Mouse (Mus musculus) liver, adult (tissue): ENCODE measurements at regions not wholly inside any gene's neighbourhood (a gene's known extent, or its start where the extent isn't known, plus 50 kb on each side); places are given as distances from the start of the nearest gene placed in this dataset.

ENCODE experiments used
- GATA4 ChIP-seq: IDR thresholded peaks from 2 replicates; pipeline ENCODE4 v1.6.1; 2014; ENCODE audit warnings: mild to moderate bottlenecking, low read length; ENCODE audit not compliant: insufficient replicate concordance

DNA sequence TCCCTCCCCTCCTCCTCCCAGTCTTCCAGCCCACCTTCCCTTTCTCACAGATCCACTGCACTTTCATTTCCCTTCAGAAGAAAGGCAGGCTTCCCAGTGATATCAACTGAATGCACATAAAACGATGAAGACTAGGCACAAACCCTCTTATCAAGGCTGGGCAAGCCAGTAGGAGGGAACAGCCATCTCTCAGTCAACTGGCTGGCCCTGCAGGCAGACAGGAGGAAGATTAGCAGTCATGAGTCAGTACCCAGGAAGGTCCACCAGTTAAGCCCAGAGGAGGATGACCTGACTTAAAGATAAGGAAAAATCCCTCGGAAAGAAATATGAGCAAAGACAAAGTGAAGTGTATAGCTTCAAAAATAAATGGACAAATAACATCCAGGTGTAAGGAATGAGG, 337.4 kb upstream of the Ube2e3 start:
- no peak for TF ChIP-seq GATA4

DNA sequence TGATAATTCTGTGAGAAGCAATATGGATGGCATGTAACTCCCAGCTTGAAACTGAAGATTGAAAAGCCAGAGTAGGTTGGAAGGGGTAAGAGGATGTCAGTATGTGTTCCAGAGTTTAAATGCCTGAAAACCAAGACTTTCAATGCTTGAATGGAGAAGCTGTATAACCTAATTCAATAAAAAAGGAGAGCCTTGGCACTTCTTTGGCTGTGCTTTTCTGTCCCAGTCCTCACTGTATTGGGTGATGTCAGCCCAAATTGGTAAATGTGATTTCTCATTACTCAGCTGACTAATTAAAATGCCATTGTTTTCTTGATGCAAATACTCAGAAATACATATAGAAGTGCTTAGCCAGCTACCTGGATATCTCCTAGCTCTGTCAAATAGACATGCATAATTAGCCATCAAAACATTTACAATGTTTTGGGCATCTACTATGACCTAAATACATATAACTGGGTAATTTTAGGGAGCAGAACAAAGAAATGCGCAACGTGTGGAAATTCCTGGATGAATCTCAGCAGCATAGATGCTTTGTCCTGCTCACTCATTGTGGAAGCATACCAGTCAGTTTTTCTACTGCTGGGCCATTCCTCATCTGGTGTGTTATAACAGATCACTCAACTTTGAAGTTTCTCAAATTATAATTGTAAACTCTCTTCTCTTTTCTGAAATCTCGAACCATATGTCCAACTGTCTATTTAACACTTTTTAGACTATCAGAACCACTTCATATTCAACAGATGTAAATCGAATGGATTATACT, 347.5 kb upstream of the Ube2e3 start:
- TF ChIP-seq GATA4, result no peak

DNA sequence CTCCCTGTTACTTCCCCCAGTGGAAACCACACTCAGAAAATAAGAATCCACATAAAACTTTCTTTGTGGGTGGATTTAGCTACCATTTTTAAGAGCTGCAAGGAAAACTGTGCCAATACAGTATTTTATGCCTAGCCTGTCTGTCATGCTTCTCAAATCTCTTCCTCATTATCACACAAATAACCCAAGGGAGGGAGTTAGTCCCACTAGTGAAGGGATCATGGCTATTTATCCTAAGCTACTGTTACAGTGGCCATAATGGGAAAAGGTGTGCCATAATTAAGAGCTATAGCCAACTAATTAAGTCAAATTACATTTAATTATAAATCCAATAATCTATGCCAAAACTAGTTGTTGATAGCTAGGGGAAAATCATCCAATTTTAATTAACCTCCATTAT, 374.8 kb upstream of the Ube2e3 start:
- TF ChIP-seq GATA4, result no peak

DNA sequence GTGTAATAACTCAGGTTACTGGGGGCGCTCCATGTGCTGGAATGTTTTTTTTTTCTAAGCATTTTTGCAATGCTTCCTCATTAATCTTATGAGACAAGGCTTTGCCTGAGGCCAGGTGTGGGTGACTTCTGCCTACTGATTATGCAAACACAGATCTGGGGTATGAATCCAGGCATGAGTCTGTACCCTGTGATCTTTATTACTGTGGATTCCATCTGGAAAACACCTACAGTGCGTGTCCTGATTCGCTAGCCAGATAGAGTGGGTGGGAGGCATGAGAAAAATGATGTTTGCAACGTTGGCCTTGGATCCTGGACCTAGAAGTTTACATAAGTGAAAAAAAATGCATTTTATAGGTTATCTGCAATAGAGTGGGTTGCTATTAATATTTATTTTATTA, 387.9 kb upstream of the Ube2e3 start:
- TF ChIP-seq GATA4, result no peak

DNA sequence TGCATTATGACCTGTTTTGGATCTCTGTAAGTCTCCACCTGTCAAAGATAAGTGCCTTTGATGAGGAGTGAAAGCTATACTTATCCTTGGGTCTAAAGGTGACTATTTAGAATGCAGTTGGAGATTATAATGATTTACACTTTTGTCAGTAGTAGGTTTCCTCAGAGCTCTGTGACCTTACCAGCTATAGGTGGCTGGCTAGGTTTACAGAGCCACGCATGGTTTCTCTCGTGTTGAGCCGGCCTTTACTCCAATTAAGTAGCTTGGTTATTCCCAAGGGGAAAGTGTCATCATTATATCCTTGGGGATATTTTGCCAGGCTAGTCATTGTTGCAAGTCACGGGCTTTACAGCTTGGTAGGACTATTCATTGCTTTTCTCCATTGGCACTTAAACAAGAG, 408.5 kb upstream of the Ube2e3 start:
- TF ChIP-seq GATA4, result no peak

DNA sequence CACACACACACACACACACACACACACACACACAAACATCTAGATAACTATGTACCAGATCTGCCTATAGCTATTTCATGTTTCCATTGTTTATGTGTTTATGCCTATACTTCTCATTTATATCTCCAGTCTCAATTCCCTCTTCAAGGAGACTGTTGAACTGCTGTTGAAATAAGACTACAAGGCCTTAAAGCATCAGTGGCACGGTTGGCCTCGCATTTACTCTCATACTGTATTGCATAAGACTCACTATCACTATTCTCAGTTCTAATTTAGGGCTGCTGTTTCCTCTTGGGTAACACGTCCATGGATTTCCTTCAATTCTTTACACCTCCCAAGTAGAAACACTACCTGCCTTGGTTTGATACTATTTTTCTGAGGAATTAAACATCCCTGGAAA, 414.5 kb upstream of the Ube2e3 start:
- TF ChIP-seq GATA4, result no peak

DNA sequence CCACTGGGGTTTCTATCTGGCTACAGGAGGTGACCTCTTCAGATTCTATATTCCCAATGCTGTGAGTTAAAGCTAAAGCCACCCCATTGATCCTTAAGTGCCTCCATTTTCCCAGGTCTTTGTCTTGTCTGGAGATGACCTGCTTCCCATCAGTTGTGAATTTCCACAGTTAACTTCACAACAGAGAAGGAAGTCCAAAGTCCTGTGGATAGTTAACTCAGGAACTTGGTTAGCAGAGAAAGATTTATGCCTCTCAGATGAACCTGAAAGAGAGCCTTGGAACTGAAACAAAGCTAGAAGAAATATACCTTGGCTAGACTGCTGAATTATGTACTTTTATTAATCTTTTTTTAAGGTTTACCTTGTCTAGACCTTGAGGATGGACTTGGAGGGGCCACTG, 431.1 kb upstream of the Ube2e3 start:
- TF ChIP-seq GATA4, result no peak

DNA sequence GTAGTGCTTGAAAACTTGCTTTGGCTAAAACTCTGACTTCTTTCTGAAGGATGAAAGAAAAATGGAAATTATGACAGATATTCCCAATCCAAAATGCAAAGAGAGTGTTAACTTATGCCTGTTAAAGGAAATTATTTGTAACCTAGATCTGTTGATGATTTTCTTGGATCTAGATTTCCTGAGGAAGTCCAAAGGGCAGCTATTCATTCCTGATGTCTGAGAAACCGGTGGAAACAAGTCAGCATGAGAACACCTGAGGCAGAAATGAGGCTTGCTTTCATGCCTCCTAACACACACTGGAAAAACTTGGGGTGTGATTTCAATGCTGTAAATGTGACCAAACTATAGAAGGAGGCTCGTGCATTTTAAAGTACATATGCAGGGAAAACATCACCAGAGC, 432.9 kb upstream of the Ube2e3 start:
- no peak for TF ChIP-seq GATA4

DNA sequence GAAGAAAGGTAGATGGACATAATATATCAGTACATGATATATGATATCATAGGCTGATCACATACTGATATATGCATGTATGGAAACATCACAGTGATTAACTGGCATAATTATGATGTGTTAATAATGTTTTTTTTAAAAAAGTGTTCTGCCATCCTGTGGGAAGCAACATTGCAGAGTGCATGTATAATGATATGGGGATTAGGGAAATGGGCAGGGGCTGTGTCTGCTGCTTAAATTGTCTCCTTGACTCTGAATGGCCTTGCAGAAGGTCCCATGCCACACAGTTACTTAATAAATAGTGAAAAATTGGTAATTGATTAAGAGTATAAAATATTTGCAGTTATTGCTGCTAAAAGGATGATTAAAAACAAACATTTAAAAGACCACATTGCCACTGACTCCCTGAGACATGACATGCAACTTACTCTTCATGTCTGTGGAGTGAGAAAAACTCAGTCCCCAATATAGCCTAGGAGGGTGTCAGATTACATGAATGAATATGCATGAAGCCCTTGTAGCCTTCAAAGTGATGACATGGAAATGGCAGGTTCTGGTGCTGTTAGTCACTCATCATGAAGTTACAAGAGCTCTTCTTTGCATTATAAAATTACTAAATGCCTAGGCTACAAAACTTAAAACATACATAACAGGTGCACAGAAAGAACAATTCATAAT, 440.1 kb upstream of the Ube2e3 start:
- no peak for TF ChIP-seq GATA4

DNA sequence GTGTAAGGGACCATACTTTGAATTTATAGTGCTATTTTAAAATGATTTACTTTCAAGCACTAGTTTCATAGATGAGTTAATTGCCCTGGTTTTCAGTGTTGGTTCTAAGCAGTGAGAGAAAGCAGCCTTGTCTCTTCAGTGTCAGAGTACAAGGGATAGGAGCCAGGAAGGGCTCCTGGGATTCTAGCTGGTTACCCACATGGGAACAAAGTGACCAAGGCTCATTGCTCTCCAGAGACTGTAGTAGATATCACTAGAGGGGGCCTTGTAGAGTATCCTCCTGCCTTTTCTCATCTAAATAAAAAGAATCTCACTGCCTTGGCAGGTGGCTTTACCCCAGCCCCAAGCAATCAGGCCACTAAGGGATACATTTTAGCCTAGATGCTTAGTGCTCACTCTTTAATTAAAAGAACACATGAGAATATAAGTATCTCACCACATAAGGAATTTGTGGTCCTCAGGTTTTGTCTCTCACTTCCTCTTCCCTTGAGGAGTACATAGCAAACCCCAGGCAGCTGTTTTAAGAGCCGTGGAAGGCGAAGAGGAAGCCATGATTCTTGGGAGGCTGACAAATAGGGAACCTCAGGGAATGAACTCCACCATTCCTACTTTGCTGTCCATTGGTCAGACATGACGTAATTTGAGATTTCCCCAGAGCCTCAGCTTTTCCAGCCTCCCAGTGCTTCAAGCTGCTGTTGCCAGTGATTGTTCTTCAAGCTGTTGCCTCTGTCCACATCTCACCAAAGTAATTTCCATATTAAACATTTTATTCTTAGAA, 449.2 kb upstream of the Ube2e3 start:
- no peak for TF ChIP-seq GATA4

DNA sequence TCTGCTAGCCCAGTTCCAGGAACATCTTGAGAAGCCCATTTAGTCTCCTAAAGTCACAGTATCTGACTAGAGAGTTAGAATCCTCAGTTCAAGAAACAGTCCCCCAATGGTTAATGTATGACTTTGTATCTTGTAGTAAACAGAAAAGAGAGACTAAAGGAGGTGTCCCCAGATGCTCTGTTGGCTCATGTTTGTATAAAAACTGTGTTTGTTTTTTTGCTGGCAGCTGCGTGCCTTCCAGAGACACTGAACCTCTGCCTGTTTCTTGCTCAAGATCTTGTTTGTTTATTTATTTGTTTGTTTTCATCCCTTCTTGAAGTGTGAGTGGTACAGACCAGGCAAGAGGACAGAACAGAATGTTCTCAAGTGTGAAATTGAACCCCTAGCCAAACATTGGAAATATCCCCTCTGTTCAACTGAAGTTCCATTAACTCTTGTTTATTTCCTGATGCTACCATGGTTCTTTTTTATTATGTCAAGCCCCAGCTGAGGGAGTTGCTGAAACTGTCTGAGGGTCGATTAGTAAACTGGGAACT, 451.3 kb upstream of the Ube2e3 start:
- TF ChIP-seq GATA4, result no peak

DNA sequence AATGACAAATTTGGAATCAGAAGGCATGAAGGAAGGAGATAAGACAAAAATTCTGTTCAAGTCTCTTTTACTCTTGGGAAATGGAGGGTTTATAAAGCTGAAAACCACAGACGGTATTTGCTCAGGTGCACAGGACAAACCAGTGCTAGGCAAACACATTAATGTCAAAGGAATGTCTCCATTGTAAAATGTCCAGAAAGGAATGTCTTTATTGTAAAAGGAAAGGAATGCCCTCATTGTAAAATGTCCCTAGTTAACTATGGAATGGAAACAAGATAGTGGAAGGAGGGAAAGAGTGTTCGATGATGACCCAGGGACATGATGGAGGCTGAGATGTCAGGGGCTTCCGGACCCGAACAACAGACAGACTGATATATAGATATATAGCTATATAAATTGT, 454.9 kb upstream of the Ube2e3 start:
- no peak for TF ChIP-seq GATA4

DNA sequence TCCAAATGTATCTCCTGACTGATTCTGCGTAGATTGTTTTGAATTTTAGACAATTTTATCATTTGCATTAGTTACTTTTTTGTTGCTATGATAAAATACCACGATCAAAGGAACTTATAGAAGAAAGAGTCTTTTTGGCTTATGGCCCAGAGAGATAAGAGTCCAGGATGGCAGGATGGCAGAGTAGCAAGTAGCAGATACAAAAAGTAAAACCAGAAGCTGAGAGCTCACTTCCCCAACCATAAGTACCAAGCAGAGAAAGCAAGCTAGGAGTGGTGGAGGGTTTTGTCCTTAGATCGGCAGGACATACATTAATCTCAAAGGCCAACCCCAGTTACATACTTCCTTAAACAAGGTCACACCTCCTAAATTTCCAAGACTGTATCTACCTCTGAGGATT, 457.7 kb upstream of the Cwc22 start:
- no peak for TF ChIP-seq GATA4

DNA sequence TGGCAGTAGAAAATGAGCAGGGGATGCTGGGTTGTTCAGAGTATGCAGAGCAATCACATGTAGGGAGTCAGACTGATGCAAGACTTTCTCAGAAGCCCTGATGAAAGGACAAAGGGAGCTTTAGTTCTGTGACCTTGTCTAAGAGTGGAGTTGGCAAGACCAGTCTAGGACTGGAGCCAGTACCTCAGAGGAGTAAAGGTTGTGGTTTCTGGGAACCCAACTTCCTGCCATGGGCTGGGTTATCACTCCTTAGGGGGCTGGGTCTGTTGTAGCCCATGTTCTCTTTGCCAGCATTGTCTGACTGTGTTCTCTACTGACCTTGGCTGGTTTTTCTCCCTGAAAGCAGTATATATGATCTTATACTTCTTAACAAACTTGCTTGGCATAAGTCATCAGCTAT, 453.1 kb upstream of the Cwc22 start:
- TF ChIP-seq GATA4, result no peak

DNA sequence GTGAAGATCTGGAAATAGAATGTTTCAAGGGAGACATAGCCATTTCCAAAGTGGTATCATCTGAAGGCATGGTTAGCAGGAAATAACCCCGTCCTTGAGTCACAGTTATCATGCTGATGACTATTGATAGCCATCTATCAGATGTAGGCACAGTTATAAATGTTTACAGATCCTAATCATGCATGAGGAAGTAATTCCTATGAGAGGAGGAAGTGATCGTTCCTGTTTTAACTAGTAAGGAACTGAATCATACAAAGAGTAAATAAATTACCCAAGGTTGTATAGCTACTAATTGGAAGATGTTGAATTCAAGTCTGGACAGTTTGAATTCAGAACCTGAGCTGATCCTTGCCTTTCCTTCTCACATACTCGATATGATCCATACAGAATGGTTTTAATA, 450.7 kb upstream of the Cwc22 start:
- TF ChIP-seq GATA4, result no peak

DNA sequence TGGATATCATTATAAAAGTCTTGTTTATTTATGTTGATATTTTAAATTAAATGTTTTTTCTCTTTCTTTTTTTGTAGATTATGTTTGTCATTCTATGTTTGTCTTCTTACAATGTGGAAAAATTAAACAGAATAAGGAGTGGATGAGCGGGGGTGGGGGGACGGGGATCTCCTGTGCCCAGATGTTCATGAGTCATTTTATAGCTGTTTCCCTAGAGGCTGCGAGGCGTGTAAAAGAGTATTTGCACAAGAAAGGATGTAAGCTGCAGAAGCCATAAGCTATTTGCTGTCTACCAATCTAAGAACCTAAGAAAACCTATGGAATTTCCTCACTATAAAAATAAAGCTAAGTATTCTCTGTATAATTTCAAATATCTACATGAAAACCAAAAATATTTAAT, 446.9 kb upstream of the Cwc22 start:
- TF ChIP-seq GATA4, result no peak
